Mouse (Mus musculus): ENCODE results near the gene 1500009C09Rik.

DNA sequence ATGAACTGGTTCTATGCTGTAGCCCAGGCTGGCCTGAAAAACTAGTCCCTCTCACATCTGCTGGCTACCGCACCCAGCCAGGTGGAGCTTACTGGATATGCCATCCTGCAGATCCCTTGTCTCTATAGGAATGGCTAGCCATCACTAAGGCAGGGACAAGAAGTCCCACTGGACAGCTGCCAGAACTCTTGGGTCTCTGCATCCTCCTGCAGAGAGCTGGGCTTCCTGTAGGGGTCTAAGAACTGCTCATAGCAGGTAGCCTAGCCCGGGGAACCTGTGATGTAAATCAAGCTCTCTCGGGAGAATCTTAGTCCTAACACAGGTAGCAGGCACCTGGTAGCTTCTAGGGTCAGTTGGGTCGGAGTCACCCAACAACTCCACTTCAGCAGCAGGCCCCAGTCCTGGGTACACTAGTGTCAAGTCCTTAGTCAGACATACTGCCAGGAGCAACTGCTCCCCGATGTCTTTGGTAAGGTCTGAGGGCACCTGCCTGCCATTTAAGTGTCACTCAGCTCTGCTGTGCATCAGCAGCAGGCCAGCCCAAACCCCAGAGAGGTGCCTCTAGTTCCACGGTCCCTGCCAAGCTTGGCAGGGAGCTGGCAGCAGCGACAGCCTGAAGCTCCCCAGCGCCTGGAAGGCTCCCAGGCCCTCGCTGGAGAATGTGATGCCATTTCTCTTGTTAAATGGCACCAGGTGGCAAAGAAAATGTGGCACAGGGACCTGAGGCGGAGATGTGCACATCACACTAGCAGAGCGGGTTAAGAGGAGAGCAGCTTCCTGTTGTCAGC lies 20.4 kb upstream of the 1500009C09Rik start:
- no peak for TF ChIP-seq GATA1 (IDR thresholded peaks at IDR 0.05; ENCODE audit: borderline replicate concordance, low read length)
- no peak for TF ChIP-seq FLI1 (IDR thresholded peaks at IDR 0.05; ENCODE audit: low read length)
